Mouse (Mus musculus) lung, postnatal 0 days (tissue): ENCODE results near the gene Tnfaip8l3.
A peak's percentile ranks its signal among the peaks of the same experiment; 100 is the strongest.

Experiments used
- CTCF ChIP-seq: IDR thresholded peaks from 2 replicates; pipeline ENCODE4 v1.5.1; 2016; ENCODE audit warnings: antibody characterized with exemption, mild to moderate bottlenecking
- EP300 ChIP-seq: IDR thresholded peaks from 2 replicates; pipeline ENCODE4 v1.6.1; 2016; ENCODE audit warnings: antibody characterized with exemption, mild to moderate bottlenecking, control low read depth

DNA sequence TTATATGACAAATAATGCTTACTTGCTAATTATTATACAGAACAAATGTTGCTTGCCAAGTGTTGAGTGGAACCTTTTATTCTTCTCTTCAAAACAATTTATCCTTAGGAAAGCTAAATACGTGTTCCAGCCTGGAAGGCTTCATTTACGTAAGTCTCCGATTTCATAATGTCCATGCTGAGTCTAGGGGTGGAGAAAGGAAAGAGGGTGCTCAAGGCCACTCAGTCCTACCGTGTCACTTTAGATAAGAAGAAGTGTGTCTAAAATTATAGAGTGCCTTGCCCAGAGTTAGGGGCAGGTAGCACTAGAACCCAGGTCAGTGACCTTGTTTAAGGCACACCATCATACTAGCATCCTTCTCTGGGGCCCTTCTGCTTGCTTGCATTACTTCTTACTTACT lies 5.5 kb upstream of the Tnfaip8l3 start:
- TF ChIP-seq CTCF (no peak), EP300 (peak; percentile 57)
